Mouse (Mus musculus): Measurements from ENCODE around the gene Plekha4.

GRCm38 (mm10) chr7:45565446-45565845 is 39.3 kb downstream of the Plekha4 start:
- TF ChIP-seq POLR2A (IDR thresholded peaks at IDR 0.05; ENCODE audit: control insufficient read depth, low read depth, low read length) (no peak), CTCF (IDR thresholded peaks at IDR 0.05; ENCODE audit: control insufficient read depth, insufficient read depth, insufficient replicate concordance, low read depth, low read length) (no peak)

Measured in testis, adult 2 months (tissue).